Mouse (Mus musculus): ENCODE measurements around the gene Ankfn1. TPM values are rescaled to one million over a fixed set of nuclear protein-coding genes. Genes with fewer than 3 reads are reported as not detected.

Ankfn1 gene
- polyA plus RNA-seq, 1 experiment, result not detected

DNA sequence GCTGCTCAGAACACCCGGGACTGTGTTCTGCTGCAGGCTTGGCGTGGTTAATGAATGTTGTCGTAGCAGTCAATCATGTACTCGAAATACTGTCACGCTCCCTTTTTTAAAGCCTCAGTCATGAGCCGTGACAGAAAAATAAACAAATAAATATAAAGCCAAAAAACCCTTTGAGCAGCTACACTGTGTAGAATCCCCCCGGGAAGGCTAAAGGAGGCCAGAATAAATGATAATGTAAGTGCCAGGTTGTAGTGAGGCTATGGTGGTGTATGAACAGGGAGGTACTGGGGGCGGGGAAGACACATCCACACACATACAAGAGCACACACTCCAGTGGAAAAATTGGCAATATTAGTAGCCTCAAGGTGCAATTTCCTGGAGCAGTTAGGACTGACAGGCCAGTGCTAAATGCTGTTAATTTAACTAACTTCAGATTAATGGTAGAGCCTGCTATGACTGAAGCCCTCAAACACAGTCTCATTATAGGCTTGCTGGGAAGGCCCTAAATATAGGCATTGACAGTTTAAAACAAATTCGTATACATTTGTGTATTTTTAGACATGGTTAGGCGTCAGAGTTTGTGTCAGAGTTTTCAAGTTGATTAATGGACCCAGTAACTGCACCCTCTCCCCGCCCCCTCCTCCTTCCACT, 270.7 kb downstream of the Ankfn1 start:
- no peak overlapping the region for H3K27ac ChIP-seq (ENCODE audit: insufficient read depth, low read depth, low read length)
- H3K4me3 ChIP-seq (ENCODE audit: insufficient read depth, low read length), result no peak overlapping the region
- TF ChIP-seq CTCF (IDR thresholded peaks at IDR 0.05; ENCODE audit: low read depth, low read length), result no peak
- no peak for TF ChIP-seq POLR2A (IDR thresholded peaks at IDR 0.05; ENCODE audit: borderline replicate concordance, low read depth, low read length)
- H3K4me1 ChIP-seq (ENCODE audit: control insufficient read depth, insufficient read depth, low read length), result no peaks in the 10 kb centered on the region

DNA sequence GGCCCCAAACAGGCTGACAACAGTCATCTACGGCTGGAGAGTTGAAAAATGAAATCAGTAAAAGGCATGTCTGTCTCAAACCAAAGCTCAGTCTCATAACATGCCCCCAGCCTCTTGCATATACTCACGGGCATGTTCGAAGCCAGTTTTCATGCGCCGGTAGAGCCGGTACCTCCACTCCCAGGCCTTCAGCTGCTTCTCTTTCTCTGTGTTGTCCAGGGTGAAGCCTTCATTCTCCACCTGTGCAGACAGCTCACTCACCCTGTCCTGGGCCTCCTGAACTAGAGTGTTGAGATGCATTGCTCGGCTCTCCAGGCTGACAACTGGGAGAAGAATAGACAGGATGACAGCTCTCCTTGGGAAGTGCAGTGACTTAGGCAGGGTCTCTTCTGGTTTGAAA, 272.4 kb downstream of the Ankfn1 start:
- Histone ChIP-seq H3K4me1 (ENCODE audit: control insufficient read depth, insufficient read depth, low read length) (no peaks in the 10 kb centered on the region), H3K27ac (ENCODE audit: insufficient read depth, low read depth, low read length) (no peak overlapping the region), H3K4me3 (ENCODE audit: insufficient read depth, low read length) (no peak overlapping the region)
- TF ChIP-seq POLR2A (IDR thresholded peaks at IDR 0.05; ENCODE audit: borderline replicate concordance, low read depth, low read length) (no peak), CTCF (IDR thresholded peaks at IDR 0.05; ENCODE audit: low read depth, low read length) (no peak)

DNA sequence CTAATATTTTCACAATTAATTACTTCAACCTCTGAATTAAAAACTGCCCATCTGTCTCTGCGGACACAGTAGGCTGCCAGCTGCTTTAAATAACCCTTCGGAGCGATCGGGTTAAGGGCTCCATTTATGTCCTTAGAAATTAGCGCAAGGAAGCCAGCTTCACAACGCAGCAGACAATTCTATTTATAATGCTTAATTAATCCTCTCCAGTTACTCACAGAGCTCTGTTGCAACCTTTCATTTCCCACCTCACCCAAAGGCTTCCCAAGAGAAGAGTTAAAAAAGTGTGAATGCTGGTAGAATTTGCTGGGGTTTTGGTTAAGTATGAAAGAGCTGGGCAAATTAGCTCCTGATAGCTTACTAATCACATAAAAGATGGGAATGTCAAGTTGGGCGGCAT, 275.7 kb downstream of the Ankfn1 start:
- Histone ChIP-seq H3K4me1 (ENCODE audit: control insufficient read depth, insufficient read depth, low read length) (no peaks in the 10 kb centered on the region), H3K4me3 (ENCODE audit: insufficient read depth, low read length) (no peak overlapping the region), H3K27ac (ENCODE audit: insufficient read depth, low read depth, low read length) (no peak overlapping the region)
- TF ChIP-seq CTCF (IDR thresholded peaks at IDR 0.05; ENCODE audit: low read depth, low read length) (no peak), POLR2A (IDR thresholded peaks at IDR 0.05; ENCODE audit: borderline replicate concordance, low read depth, low read length) (no peak)

DNA sequence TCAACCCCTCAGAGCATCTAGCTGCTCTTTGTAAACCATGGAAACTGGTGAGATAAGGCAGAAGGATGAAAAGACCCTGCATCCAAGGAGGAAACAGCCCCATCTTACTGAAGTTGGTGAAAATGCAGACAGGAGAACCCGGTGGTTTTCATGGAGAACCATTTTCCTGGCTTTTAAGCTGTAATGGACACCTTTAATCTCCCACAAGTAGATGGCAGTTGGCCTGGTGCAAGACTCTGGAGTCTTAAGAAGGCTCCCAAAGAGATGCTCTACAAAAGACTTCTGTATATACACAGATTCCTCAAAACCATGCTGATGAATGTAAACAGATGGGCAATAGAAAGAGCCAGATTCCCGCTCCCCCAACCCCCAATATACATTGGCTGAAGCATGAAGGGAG, 276.5 kb downstream of the Ankfn1 start:
- no peak overlapping the region for H3K4me3 ChIP-seq (ENCODE audit: insufficient read depth, low read length)
- no peak for TF ChIP-seq POLR2A (IDR thresholded peaks at IDR 0.05; ENCODE audit: borderline replicate concordance, low read depth, low read length)
- no peak for TF ChIP-seq CTCF (IDR thresholded peaks at IDR 0.05; ENCODE audit: low read depth, low read length)
- H3K4me1 ChIP-seq (ENCODE audit: control insufficient read depth, insufficient read depth, low read length), result no peaks in the 10 kb centered on the region
- H3K27ac ChIP-seq (ENCODE audit: insufficient read depth, low read depth, low read length), result no peak overlapping the region

DNA sequence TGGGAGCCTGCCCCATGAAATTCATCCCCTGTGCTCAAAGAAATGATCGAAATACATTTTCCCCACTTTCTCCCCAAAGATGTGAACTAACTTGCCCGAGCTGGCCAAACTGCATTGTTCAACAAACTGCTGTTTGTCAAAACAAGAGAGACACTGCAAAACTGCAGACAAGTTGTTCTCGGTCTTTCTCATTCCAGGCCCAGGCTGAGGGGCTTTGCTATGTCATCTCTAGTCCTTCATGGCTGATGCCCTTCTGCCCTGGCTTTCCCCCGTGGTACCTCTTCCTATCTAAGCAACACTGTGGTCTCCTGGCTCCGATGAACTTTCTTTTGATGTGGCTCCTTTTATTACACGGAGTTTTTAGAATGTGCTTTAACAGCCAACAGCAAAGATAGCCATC, 296.4 kb downstream of the Ankfn1 start:
- TF ChIP-seq CTCF (IDR thresholded peaks at IDR 0.05; ENCODE audit: low read depth, low read length), result no peak
- no peak for TF ChIP-seq POLR2A (IDR thresholded peaks at IDR 0.05; ENCODE audit: borderline replicate concordance, low read depth, low read length)
- no peaks in the 10 kb centered on the region for H3K4me1 ChIP-seq (ENCODE audit: control insufficient read depth, insufficient read depth, low read length)
- H3K4me3 ChIP-seq (ENCODE audit: insufficient read depth, low read length), result no peak overlapping the region
- no peak overlapping the region for H3K27ac ChIP-seq (ENCODE audit: insufficient read depth, low read depth, low read length)

DNA sequence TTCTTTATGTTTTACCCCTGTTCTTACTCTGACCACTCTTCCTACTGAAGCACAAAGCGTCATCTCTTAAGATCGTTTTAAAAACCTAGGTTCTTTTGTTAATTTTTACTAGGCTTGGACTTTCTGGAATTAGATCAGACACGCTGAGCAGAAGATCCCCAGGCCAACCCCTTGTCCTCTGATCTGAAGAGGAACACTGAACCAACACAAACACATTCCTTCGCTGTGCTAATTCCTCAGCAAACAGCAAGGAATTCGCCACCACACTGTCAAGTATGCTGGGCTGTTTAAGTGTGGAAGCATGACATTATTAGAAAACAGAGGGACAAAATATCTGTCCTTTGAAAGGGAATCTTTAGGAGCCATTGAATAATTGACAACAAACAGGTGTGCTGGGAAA, 300.5 kb downstream of the Ankfn1 start:
- Histone ChIP-seq H3K4me1 (ENCODE audit: control insufficient read depth, insufficient read depth, low read length) (no peaks in the 10 kb centered on the region), H3K4me3 (ENCODE audit: insufficient read depth, low read length) (no peak overlapping the region), H3K27ac (ENCODE audit: insufficient read depth, low read depth, low read length) (no peak overlapping the region)
- no peak for TF ChIP-seq CTCF (IDR thresholded peaks at IDR 0.05; ENCODE audit: low read depth, low read length)
- TF ChIP-seq POLR2A (IDR thresholded peaks at IDR 0.05; ENCODE audit: borderline replicate concordance, low read depth, low read length), result no peak

DNA sequence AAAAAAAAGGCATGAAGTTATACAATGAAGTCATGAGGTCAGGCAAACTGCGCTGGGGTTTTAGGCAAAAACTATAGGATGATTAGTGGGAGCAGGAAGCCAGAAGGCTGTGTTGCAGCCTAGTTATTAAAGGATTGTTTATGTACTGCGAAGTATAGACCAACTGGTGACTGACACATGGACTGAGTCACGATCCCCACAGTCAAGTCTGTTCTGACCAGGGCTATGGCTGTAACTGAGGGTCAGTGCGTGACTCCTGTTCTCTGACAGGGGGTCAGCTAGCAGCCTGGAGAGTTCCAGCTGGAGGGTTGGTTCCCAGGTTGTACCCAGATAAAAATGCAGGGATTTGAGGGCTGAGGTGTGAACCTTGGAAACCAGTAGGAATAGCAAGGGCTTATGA, 301.4 kb downstream of the Ankfn1 start:
- Histone ChIP-seq H3K27ac (ENCODE audit: insufficient read depth, low read depth, low read length) (no peak overlapping the region), H3K4me3 (ENCODE audit: insufficient read depth, low read length) (no peak overlapping the region), H3K4me1 (ENCODE audit: control insufficient read depth, insufficient read depth, low read length) (no peaks in the 10 kb centered on the region)
- TF ChIP-seq CTCF (IDR thresholded peaks at IDR 0.05; ENCODE audit: low read depth, low read length), result no peak
- no peak for TF ChIP-seq POLR2A (IDR thresholded peaks at IDR 0.05; ENCODE audit: borderline replicate concordance, low read depth, low read length)

DNA sequence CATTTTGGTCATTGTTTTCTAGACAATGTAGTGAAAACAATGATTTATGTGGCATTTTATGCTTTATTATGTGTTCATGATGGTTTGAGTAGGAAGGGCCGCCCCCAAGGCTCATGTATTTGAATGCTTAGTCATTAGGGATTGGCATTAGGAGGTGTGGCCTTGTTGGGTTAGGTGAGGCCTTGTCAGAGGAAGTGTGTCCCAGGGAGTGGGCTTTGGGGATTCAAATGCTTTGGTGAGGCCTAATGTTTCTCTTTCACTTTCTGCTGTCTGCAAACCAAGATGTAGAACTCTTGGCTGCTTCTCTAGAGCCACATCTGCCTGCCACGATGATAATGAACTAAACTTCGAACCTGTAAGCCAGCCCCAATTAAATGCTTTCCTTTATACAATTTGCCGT, 304.6 kb downstream of the Ankfn1 start:
- H3K27ac ChIP-seq (ENCODE audit: insufficient read depth, low read depth, low read length), result no peak overlapping the region
- no peak overlapping the region for H3K4me3 ChIP-seq (ENCODE audit: insufficient read depth, low read length)
- TF ChIP-seq CTCF (IDR thresholded peaks at IDR 0.05; ENCODE audit: low read depth, low read length), result no peak
- no peak for TF ChIP-seq POLR2A (IDR thresholded peaks at IDR 0.05; ENCODE audit: borderline replicate concordance, low read depth, low read length)
- no peaks in the 10 kb centered on the region for H3K4me1 ChIP-seq (ENCODE audit: control insufficient read depth, insufficient read depth, low read length)

DNA sequence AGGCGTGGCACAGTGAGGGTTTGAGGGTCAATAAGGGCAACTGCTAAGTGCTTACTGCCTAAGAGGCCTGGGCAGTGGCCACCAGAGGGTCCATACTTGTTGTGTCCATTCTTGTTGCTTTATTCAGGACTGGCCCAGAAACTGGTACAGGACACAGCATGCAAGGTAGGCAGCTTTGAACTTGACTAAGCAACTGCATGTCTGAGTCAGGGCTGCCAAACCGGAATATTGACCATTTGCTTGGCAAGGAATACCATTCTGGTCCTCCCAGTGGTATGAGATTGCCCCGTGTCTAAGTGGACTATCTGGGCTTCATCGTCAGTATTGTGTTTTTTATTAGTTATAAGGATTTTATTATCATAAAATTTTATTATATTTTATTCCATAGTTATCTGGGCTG, 312.1 kb downstream of the Ankfn1 start:
- no peak for TF ChIP-seq POLR2A (IDR thresholded peaks at IDR 0.05; ENCODE audit: borderline replicate concordance, low read depth, low read length)
- TF ChIP-seq CTCF (IDR thresholded peaks at IDR 0.05; ENCODE audit: low read depth, low read length), result no peak
- no peak overlapping the region for H3K4me3 ChIP-seq (ENCODE audit: insufficient read depth, low read length)
- H3K27ac ChIP-seq (ENCODE audit: insufficient read depth, low read depth, low read length), result no peak overlapping the region
- H3K4me1 ChIP-seq (ENCODE audit: control insufficient read depth, insufficient read depth, low read length), result no peaks in the 10 kb centered on the region

DNA sequence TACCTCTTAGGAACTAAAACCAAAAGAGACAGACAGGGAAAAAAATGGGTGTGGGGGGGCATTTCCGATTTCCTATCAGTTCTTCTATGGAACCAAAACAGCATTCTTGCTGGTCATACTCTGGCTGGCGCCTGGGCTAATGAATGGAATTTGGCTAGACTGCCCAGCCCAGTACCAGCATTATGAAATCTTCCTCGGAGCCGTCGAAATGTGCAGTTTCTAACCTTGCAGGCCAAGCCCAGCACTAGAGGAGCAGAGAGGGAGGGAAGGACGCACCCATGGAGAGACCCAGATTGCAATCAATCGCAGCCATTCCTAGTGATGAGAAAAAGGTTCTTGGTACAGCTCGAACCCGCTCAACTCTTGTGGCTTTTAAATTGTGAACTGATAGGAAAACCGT, 315.2 kb downstream of the Ankfn1 start:
- TF ChIP-seq POLR2A (IDR thresholded peaks at IDR 0.05; ENCODE audit: borderline replicate concordance, low read depth, low read length) (no peak), CTCF (IDR thresholded peaks at IDR 0.05; ENCODE audit: low read depth, low read length) (no peak)
- Histone ChIP-seq H3K27ac (ENCODE audit: insufficient read depth, low read depth, low read length) (no peak overlapping the region), H3K4me3 (ENCODE audit: insufficient read depth, low read length) (no peak overlapping the region), H3K4me1 (ENCODE audit: control insufficient read depth, insufficient read depth, low read length) (no peaks in the 10 kb centered on the region)

DNA sequence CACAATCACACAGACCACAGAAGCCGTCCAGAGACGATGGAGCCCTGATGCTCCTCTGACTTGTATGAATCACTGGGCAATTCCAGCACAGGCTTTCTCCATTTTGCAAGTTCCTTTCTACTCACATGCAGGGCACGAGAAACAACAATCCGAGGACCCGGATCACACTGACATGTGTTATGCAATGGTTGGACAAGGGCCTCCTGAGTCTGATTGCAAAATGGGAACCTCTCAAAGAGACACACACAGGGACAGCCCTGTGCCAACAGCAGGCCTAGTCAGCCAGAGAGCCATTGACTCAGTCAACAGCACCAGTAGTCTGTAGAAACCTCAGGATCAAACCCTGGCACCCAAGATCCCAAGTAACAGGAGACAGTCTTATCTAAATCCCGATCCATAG, 318.0 kb downstream of the Ankfn1 start:
- Histone ChIP-seq H3K4me3 (ENCODE audit: insufficient read depth, low read length) (no peak overlapping the region), H3K27ac (ENCODE audit: insufficient read depth, low read depth, low read length) (no peak overlapping the region), H3K4me1 (ENCODE audit: control insufficient read depth, insufficient read depth, low read length) (no peaks in the 10 kb centered on the region)
- TF ChIP-seq POLR2A (IDR thresholded peaks at IDR 0.05; ENCODE audit: borderline replicate concordance, low read depth, low read length) (no peak), CTCF (IDR thresholded peaks at IDR 0.05; ENCODE audit: low read depth, low read length) (no peak)

All from bone marrow macrophage, adult 2 months (primary cell).